Mouse (Mus musculus) Patski (cell line): ENCODE measurements around the gene Fgfr2. TPM values are rescaled to one million over a fixed set of nuclear protein-coding genes. Genes with fewer than 3 reads are reported as not detected.

Source experiments
- ATAC-seq: fragments of 100-300 bp; one replicate; pipeline ENCODE4 v1.8.0; 2021
- CTCF ChIA-PET: fragments of 350-600 bp; sonication (Branson Sonifier 250); formaldehyde crosslinking; loops from one replicate; lab custom pipeline; 2022; ENCODE audit warnings: inconsistent platforms; lab: Charles Lee
- POLR2A ChIA-PET: fragments of 350-600 bp; sonication (Branson Sonifier 250); formaldehyde crosslinking; loops from one replicate; lab custom pipeline; 2022; ENCODE audit warnings: antibody characterized with exemption, inconsistent platforms; lab: Charles Lee
- DNase-seq: peaks from one replicate; pipeline ENCODE4 v3.0.0-alpha.2; 2011; ENCODE audit warnings: low read depth, low spot score
- H3K27me3 ChIP-seq: fragments of 371-371 bp; one replicate; pipeline ENCODE4 v1.5.1; 2021
- CTCF ChIP-seq: fragments of 100-300 bp; IDR thresholded peaks from one replicate; pipeline ENCODE4 v1.5.1; 2021
- in situ Hi-C: fragments of 300-500 bp; cut with MboI; formaldehyde crosslinking; loops from 3 replicates; pipeline ENCODE4 v1.11.1; 2018; ENCODE audit warnings: low pct_unique_long_range_greater_than_20kb, mixed read lengths
- polyA plus RNA-seq: library from polyadenylated mRNA; unstranded; gene quantifications from one replicate; pipeline ENCODE4 v1.2.3, GENCODE M21; 2021

Fgfr2 gene
- polyA plus RNA-seq, 1 experiment from 2014 or later, result 48.8 TPM

GRCm38 (mm10) chr7:132738844-132739243 lies 384.3 kb downstream of the Fgfr2 start:
- no peak for ATAC-seq
- no peaks in the 10 kb centered on the region for H3K27me3 ChIP-seq
- ChIA-PET CTCF (interaction anchor here (0.7 to 1.1 kb wide), 3 partner anchors 8 to 72 kb away, joined by 3 read pairs; no protein-coding TSS in a partner anchor), POLR2A (interaction anchor here (0.7 kb wide), 1 partner anchor 71 kb away, joined by 4 read pairs; no protein-coding TSS in a partner anchor)
- TF ChIP-seq CTCF, result no peak
- DNase-seq, result no peak
- in situ Hi-C loops, result no loop called here

- H3K27me3 ChIP-seq, result no peaks in the 10 kb centered on the region
- ChIA-PET CTCF (interaction anchor here (0.8 to 1.6 kb wide), 7 partner anchors 9 to 78 kb away, joined by 3 to 4 read pairs (median 3); no protein-coding TSS in a partner anchor), POLR2A (no interaction called here)
- TF ChIP-seq CTCF, result no peak
- in situ Hi-C loops, result no loop called here
- ATAC-seq (peak; percentile 73), DNase-seq (peak; percentile 90)
Measured at GRCm38 (mm10) chr7:132736099-132736862, 386.9 kb downstream of the Fgfr2 start.

GRCm38 (mm10) chr7:132735145-132735544 lies 388.0 kb downstream of the Fgfr2 start:
- TF ChIP-seq CTCF, result no peak
- no peaks in the 10 kb centered on the region for H3K27me3 ChIP-seq
- CTCF ChIA-PET, result interaction anchor here (0.8 to 1.6 kb wide), 3 partner anchors 8 to 30 kb away, joined by 3 to 4 read pairs (median 3); no protein-coding TSS in a partner anchor
- in situ Hi-C loops, result no loop called here
- POLR2A ChIA-PET, result no interaction called here
- ATAC-seq, result no peak
- DNase-seq, result no peak

GRCm38 (mm10) chr7:132734222-132734621 lies 388.9 kb downstream of the Fgfr2 start:
- in situ Hi-C loops, result no loop called here
- CTCF ChIA-PET, result interaction anchor here (1.3 to 1.6 kb wide), 3 partner anchors 16 to 50 kb away, joined by 3 read pairs; no protein-coding TSS in a partner anchor
- DNase-seq, result no peak

GRCm38 (mm10) chr7:132733521-132733920 lies 389.6 kb downstream of the Fgfr2 start:
- TF ChIP-seq CTCF, result no peak
- no peak for DNase-seq
- in situ Hi-C loops, result no loop called here
- no peaks in the 10 kb centered on the region for H3K27me3 ChIP-seq
- ChIA-PET POLR2A (no interaction called here), CTCF (interaction anchor here (1.3 to 1.4 kb wide), 2 partner anchors 17 to 51 kb away, joined by 3 read pairs; no protein-coding TSS in a partner anchor)
- no peak for ATAC-seq

More at GRCm38 (mm10) chr7:132734222-132734621, 388.9 kb downstream of the Fgfr2 start:
- TF ChIP-seq CTCF, result no peak
- no peak for ATAC-seq
- no peaks in the 10 kb centered on the region for H3K27me3 ChIP-seq
- POLR2A ChIA-PET, result interaction anchor here (0.5 to 0.6 kb wide), 3 partner anchors 17 to 630 kb away, joined by 3 read pairs; no protein-coding TSS in a partner anchor

- peak; percentile 59 for DNase-seq
- no peaks in the 10 kb centered on the region for H3K27me3 ChIP-seq
- in situ Hi-C loops, result no loop called here
- ChIA-PET POLR2A (interaction anchor here (1.1 kb wide), 1 partner anchor 12 kb away, joined by 6 read pairs; no protein-coding TSS in a partner anchor), CTCF (interaction anchor here (1.3 to 1.6 kb wide), 2 partner anchors 13 to 71 kb away, joined by 3 to 4 read pairs; no protein-coding TSS in a partner anchor)
- no peak for ATAC-seq
- no peak for TF ChIP-seq CTCF
Measured at GRCm38 (mm10) chr7:132732136-132732789, 390.9 kb downstream of the Fgfr2 start.

- POLR2A ChIA-PET, result no interaction called here
- no peak for ATAC-seq
- CTCF ChIA-PET, result interaction anchor here (1.3 to 1.6 kb wide), 2 partner anchors 12 to 71 kb away, joined by 3 to 4 read pairs; no protein-coding TSS in a partner anchor
- in situ Hi-C loops, result no loop called here
- DNase-seq, result no peak
- TF ChIP-seq CTCF, result no peak
- H3K27me3 ChIP-seq, result no peaks in the 10 kb centered on the region
Measured at GRCm38 (mm10) chr7:132731558-132731957, 391.6 kb downstream of the Fgfr2 start.

GRCm38 (mm10) chr7:132730510-132730909 lies 392.6 kb downstream of the Fgfr2 start:
- H3K27me3 ChIP-seq, result no peaks in the 10 kb centered on the region
- DNase-seq (no peak), ATAC-seq (no peak)
- TF ChIP-seq CTCF, result no peak
- CTCF ChIA-PET, result no interaction called here
- POLR2A ChIA-PET, result interaction anchor here (0.6 kb wide), 1 partner anchor 66 kb away, joined by 3 read pairs; no protein-coding TSS in a partner anchor
- in situ Hi-C loops, result no loop called here

- POLR2A ChIA-PET, result no interaction called here
- peak; percentile 20 for ATAC-seq
- TF ChIP-seq CTCF, result no peak
Measured at GRCm38 (mm10) chr7:132729093-132729831, 393.9 kb downstream of the Fgfr2 start.

More at GRCm38 (mm10) chr7:132729093-132729831, 393.9 kb downstream of the Fgfr2 start:
- CTCF ChIA-PET, result interaction anchor here (1.1 to 1.2 kb wide), 3 partner anchors 9 to 82 kb away, joined by 3 to 4 read pairs (median 3); no protein-coding TSS in a partner anchor
- in situ Hi-C loops, result no loop called here
- no peak for DNase-seq
- H3K27me3 ChIP-seq, result no peaks in the 10 kb centered on the region
